Mouse (Mus musculus): ENCODE data around the gene Cpox.
"Not testable (repeated sequence)": the region's sequence is repeated elsewhere in the genome, so short reads cannot be mapped to it uniquely, and the experiment has no call there.

DNA sequence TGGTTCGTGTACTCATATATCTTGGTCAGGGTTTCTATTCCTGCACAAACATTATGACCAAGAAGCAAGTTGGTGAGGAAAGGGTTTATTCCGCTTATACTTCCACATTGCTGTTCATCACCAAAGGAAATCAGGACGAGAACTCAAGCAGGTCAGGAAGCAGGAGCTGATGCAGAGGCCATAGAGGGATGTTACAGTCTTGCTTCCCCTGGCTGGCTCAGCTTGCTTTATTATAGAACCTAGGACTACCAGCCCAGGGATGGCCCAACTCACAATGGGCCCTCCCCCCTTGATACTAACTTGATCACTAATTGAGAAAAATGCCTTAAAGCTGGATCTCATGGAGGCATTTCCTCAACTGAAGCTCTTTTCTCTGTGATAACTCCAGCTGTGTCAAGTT, 3.4 kb upstream of the Cpox start:
- not testable (repeated sequence) for TF ChIP-seq POLR2AphosphoS5 (IDR thresholded peaks at IDR 0.05; ENCODE audit: insufficient replicate concordance, low read depth, low read length); CTCF (IDR thresholded peaks at IDR 0.05; ENCODE audit: low read depth, low read length); GATA2 (IDR thresholded peaks at IDR 0.05; ENCODE audit: borderline replicate concordance, low read depth, low read length); GATA1 (IDR thresholded peaks at IDR 0.05; ENCODE audit: borderline replicate concordance, low read length)
